In genomic region chr5:147566335-147566734, GRCm38 (mm10) we compare ENCODE assay signal across 16 mouse cellular contexts.
"Had no signal": no experiment of that assay in that cellular context is flagged by ENCODE, and none has a peak within 500 bp of the region (broad histone marks: within the 10 kb centered on the region; RNA-seq: fewer than 3 reads in every experiment).

No protein-coding gene starts in this region.

- DNase-seq: retina, postnatal 1 day; right cerebral cortex, adult 18-20 months; right cerebral cortex, postnatal 14 days; right cerebral cortex, postnatal 25 days; right cerebral cortex, postnatal 4 days; spleen, adult 18-20 months; thymus, adult 18-20 months; thymus, adult 2 months; thymus, postnatal 14 days; thymus, postnatal 25 days; thymus, postnatal 36 days; thymus, postnatal 4 days had no signal

- H3K36me3 ChIP-seq: neural tube, embryonic 13.5 days; neural tube, embryonic 15.5 days; stomach, embryonic 15.5 days had no signal

- H3K9ac ChIP-seq: neural tube, embryonic 13.5 days; neural tube, embryonic 15.5 days; stomach, embryonic 15.5 days had no signal

- H3K27me3 ChIP-seq: neural tube, embryonic 13.5 days; neural tube, embryonic 15.5 days; stomach, embryonic 15.5 days had no signal

- H3K4me1 ChIP-seq: stomach, embryonic 15.5 days had no signal

- H3K4me2 ChIP-seq: neural tube, embryonic 13.5 days; neural tube, embryonic 15.5 days; stomach, embryonic 15.5 days had no signal

- H3K4me3 ChIP-seq: neural tube, embryonic 13.5 days; neural tube, embryonic 15.5 days; stomach, embryonic 15.5 days had no signal

- H3K27ac ChIP-seq: neural tube, embryonic 13.5 days; neural tube, embryonic 15.5 days; stomach, embryonic 15.5 days; stomach, postnatal 0 days had no signal
